Mouse (Mus musculus): Measurements from ENCODE around the gene Fbxw7.

DNA sequence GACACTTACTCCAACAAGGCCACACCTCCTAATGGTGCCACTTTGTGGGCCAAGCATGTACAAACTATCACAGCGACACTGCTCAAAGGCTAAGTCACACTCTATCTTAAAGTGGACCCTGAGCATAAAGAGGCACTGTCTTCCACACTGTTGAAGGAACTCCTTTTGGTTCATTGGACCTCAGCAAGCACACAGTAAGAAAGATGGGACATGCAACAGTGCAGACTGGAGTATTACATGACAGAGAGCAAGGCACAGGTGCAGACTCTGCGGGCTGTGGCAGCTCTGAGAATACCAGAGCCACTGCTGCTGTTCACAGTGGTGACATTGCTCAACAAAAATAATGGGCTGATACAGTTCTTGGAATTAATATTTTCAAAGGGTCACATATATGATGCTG is 165.1 kb downstream of the Fbxw7 start:
- TF ChIP-seq GATA1 (IDR thresholded peaks at IDR 0.05; ENCODE audit: low read length), result no peak
- TF ChIP-seq TAL1 (IDR thresholded peaks at IDR 0.05; ENCODE audit: low read length), result no peak

Data from erythroblast, embryonic 14.5 days (primary cell).